Mouse (Mus musculus): ENCODE results near the gene Slu7.

Gene Slu7

GRCm38 (mm10) chr11:43433254-43434023 is at the start of gene Slu7:
TSS of gene Slu7 (plus strand) at chr11:43433744.
- peak; percentile 65 to 74 for DNase-seq (ENCODE audit: low spot score in 2 of 2)

GRCm38 (mm10) chr11:43385055-43385649 is 48.4 kb upstream of the Slu7 start:
- peak in 1 of 2 experiments; percentile 39 for DNase-seq (ENCODE audit: low spot score in 2 of 2)

- DNase-seq (ENCODE audit: low spot score in 2 of 2), result no peak
These were observed 47.8 kb upstream of the Slu7 start for GRCm38 (mm10) chr11:43385716-43386115.

- no peak for DNase-seq (ENCODE audit: low spot score in 2 of 2)
These were observed 46.3 kb upstream of the Slu7 start for GRCm38 (mm10) chr11:43387004-43387880.

GRCm38 (mm10) chr11:43388122-43389097 is 45.1 kb upstream of the Slu7 start:
- no peak for DNase-seq (ENCODE audit: low spot score in 2 of 2)

- DNase-seq (ENCODE audit: low spot score in 2 of 2), result no peak
These were observed 44.4 kb upstream of the Slu7 start for GRCm38 (mm10) chr11:43389118-43389517.

GRCm38 (mm10) chr11:43392757-43393156 is 40.8 kb upstream of the Slu7 start:
- DNase-seq (ENCODE audit: low spot score in 2 of 2), result no peak

- DNase-seq (ENCODE audit: low spot score in 2 of 2), result no peak
These were observed 40.2 kb upstream of the Slu7 start for GRCm38 (mm10) chr11:43393325-43393724.

GRCm38 (mm10) chr11:43395073-43395948 is 38.2 kb upstream of the Slu7 start:
- DNase-seq (ENCODE audit: low spot score in 2 of 2), result no peak

- DNase-seq (ENCODE audit: low spot score in 2 of 2), result no peak
These were observed 37.3 kb upstream of the Slu7 start for GRCm38 (mm10) chr11:43396246-43396645.

GRCm38 (mm10) chr11:43396672-43397071 is 36.9 kb upstream of the Slu7 start:
- DNase-seq (ENCODE audit: low spot score in 2 of 2), result no peak

- no peak for DNase-seq (ENCODE audit: low spot score in 2 of 2)
These were observed 34.2 kb upstream of the Slu7 start for GRCm38 (mm10) chr11:43399297-43399696.

GRCm38 (mm10) chr11:43400131-43400530 is 33.4 kb upstream of the Slu7 start:
- no peak for DNase-seq (ENCODE audit: low spot score in 2 of 2)

- DNase-seq (ENCODE audit: low spot score in 2 of 2), result no peak
These were observed 29.3 kb upstream of the Slu7 start for GRCm38 (mm10) chr11:43404150-43404807.

GRCm38 (mm10) chr11:43408888-43409287 is 24.7 kb upstream of the Slu7 start:
- no peak for DNase-seq (ENCODE audit: low spot score in 2 of 2)

GRCm38 (mm10) chr11:43410291-43410690 is 23.3 kb upstream of the Slu7 start:
- DNase-seq (ENCODE audit: low spot score in 2 of 2), result peak in 1 of 2 experiments; percentile 12

GRCm38 (mm10) chr11:43411413-43411812 is 22.1 kb upstream of the Slu7 start:
- DNase-seq (ENCODE audit: low spot score in 2 of 2), result peak in 1 of 2 experiments; percentile 47

- DNase-seq (ENCODE audit: low spot score in 2 of 2), result peak; percentile 47 to 80
These were observed 20.6 kb upstream of the Slu7 start for GRCm38 (mm10) chr11:43412771-43413451.

GRCm38 (mm10) chr11:43417201-43417600 is 16.3 kb upstream of the Slu7 start:
- DNase-seq (ENCODE audit: low spot score in 2 of 2), result no peak

Data from urinary bladder, postnatal 4 days (tissue).